ENCODE assay signal across 18 mouse cellular contexts in the genomic region with DNA sequence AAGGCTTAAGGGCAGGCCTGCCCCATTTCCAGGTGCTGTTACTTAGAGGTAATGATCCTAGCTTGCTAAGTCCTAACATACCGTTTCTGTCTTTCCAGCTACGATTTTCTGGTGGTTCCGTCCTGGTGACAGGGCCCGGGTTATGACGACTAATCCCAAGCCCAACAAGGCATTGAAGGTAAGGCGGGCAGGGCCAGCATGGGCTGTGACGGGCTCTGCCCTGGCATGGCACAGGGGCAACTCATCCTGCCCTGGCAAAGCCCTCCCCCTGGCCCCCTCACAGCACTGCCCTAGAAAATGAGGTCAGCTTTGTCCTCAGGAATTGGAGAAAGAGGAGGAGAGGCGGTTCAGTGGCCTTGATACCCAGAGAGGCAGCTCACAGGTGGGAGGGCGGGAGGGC. TPM values are rescaled to one million over a fixed set of nuclear protein-coding genes. Genes with fewer than 3 reads are reported as not detected.
A peak's percentile ranks its signal among the peaks of the same experiment; 100 is the strongest.
DNase-seq lines count a peak whose midpoint lies in the region; ATAC-seq lines count a peak whose summit lies in the region.
"Had no signal": no experiment of that assay in that cellular context is flagged by ENCODE, and none has a peak within 500 bp of the region (broad histone marks: within the 10 kb centered on the region; RNA-seq: fewer than 3 reads in every experiment).

No protein-coding gene starts in this region.

- H3K4me2 ChIP-seq in heart, embryonic 14.5 days (ENCODE audit: low read length), result peak overlapping the region; percentile 58; the same call in 1 of the 2 replicates
- peak overlapping the region; percentile 54; the same call in 1 of the 2 replicates for H3K4me2 ChIP-seq in forebrain, embryonic 15.5 days (replicated peaks)
- peak overlapping the region; percentile 83 for H3K4me2 ChIP-seq in midbrain, embryonic 14.5 days (ENCODE audit: low read length)
- H3K4me2 ChIP-seq: limb, embryonic 12.5 days; stomach, embryonic 15.5 days had no signal

- ATAC-seq in heart, embryonic 14.5 days (ENCODE audit: insufficient number of reproducible peaks, insufficient read depth, low FRiP score, low read depth), result no peak
- no peak for ATAC-seq in forebrain, embryonic 15.5 days (replicated peaks)
- ATAC-seq in midbrain, embryonic 14.5 days (ENCODE audit: low FRiP score, low TSS enrichment), result no peak
- ATAC-seq: CD4-positive, CD25-positive, alpha-beta regulatory T cell, adult 4 months; intestine, embryonic 15.5 days had no signal

- 87% methylated on average over 9 of the region's 9 CpGs for WGBS in heart, embryonic 14.5 days
- 86% methylated on average over 9 of the region's 9 CpGs for WGBS in forebrain, embryonic 15.5 days
- 93% methylated on average over 9 of the region's 9 CpGs for WGBS in midbrain, embryonic 14.5 days

- intact Hi-C loops in heart, postnatal 14 days (cut with DNase I), result loop anchor here (2.0 kb wide), 1 partner anchor 18 kb away; no protein-coding TSS in a partner anchor
- intact Hi-C loops in left cerebral cortex, postnatal 36 days (cut with DNase I), result no loop called here

- no peak overlapping the region for H3K4me3 ChIP-seq in heart, embryonic 14.5 days (ENCODE audit: control insufficient read depth in 1 of 2, insufficient read depth in 1 of 2, low read depth in 1 of 2, low read length in 2 of 2)
- no peak overlapping the region for H3K4me3 ChIP-seq in forebrain, embryonic 15.5 days
- no peak overlapping the region for H3K4me3 ChIP-seq in midbrain, embryonic 14.5 days (replicated peaks; ENCODE audit: low read depth, low read length)
- H3K4me3 ChIP-seq: intestine, embryonic 15.5 days; limb, embryonic 12.5 days; stomach, embryonic 15.5 days had no signal

- H3K9ac ChIP-seq in heart, embryonic 14.5 days (ENCODE audit: low read length), result peak overlapping the region; percentile 38; the same call in 1 of the 2 replicates
- H3K9ac ChIP-seq in forebrain, embryonic 15.5 days (replicated peaks), result 0 out of 2 replicates have a peak overlapping the region, but pooled peaks have one; percentile 11
- peak overlapping the region; percentile 55; the same call in 1 of the 2 replicates for H3K9ac ChIP-seq in midbrain, embryonic 14.5 days (replicated peaks; ENCODE audit: low read length)
- H3K9ac ChIP-seq: stomach, embryonic 15.5 days had no signal

- peaks cover 57 to 76% of the 10 kb centered on the region in 2 experiments for H3K4me1 ChIP-seq in heart, embryonic 14.5 days (ENCODE audit: control insufficient read depth in 2 of 2, insufficient read depth in 2 of 2, low read length in 2 of 2)
- H3K4me1 ChIP-seq in forebrain, embryonic 15.5 days, result peaks cover 48% of the 10 kb centered on the region
- H3K4me1 ChIP-seq in midbrain, embryonic 14.5 days (ENCODE audit: control insufficient read depth, insufficient read depth, low read length), result peaks cover 36% of the 10 kb centered on the region

- no peak for DNase-seq in heart, postnatal 14 days
- peak; percentile 9 for DNase-seq in heart, postnatal 4 days
- DNase-seq in midbrain, embryonic 14.5 days, result no peak
- DNase-seq in left cerebral cortex, postnatal 36 days (ENCODE audit: low spot score in 2 of 2), result no peak
- DNase-seq in urinary bladder, postnatal 36 days (ENCODE audit: low spot score in 2 of 2), result no peak
- DNase-seq: cerebellum, adult 9-11 months; gastrocnemius, postnatal 10 days; kidney, postnatal 36 days; layer of hippocampus, postnatal 36 days; right cerebral cortex, postnatal 4 days; thymus, postnatal 14 days had no signal

- H3K9me3 ChIP-seq in heart, embryonic 14.5 days (ENCODE audit: control insufficient read depth, low read length), result no peaks in the 10 kb centered on the region
- no peaks in the 10 kb centered on the region for H3K9me3 ChIP-seq in forebrain, embryonic 15.5 days
- no peaks in the 10 kb centered on the region for H3K9me3 ChIP-seq in midbrain, embryonic 14.5 days (ENCODE audit: control insufficient read depth, low read length)
- H3K9me3 ChIP-seq: intestine, embryonic 15.5 days; limb, embryonic 12.5 days; stomach, embryonic 15.5 days had no signal

- H3K27ac ChIP-seq in heart, embryonic 14.5 days (replicated peaks in 1 of 2; ENCODE audit: control insufficient read depth in 1 of 2, insufficient read depth in 1 of 2, low read depth in 2 of 2, low read length in 2 of 2), result peak overlapping the region in 1 of 2 experiments; percentile 94; a peak in 1 of 4 replicates
- peak overlapping the region; percentile 91 for H3K27ac ChIP-seq in forebrain, embryonic 15.5 days (replicated peaks)
- H3K27ac ChIP-seq in midbrain, embryonic 14.5 days (replicated peaks; ENCODE audit: low read depth, low read length), result peak overlapping the region; percentile 32; the same call in 1 of the 2 replicates
- H3K27ac ChIP-seq: intestine, embryonic 15.5 days; limb, embryonic 12.5 days; stomach, embryonic 15.5 days had no signal

- H3K36me3 ChIP-seq in heart, embryonic 14.5 days (ENCODE audit: control insufficient read depth, insufficient read depth, low read length), result peaks cover 40% of the 10 kb centered on the region
- peaks cover 13% of the 10 kb centered on the region for H3K36me3 ChIP-seq in forebrain, embryonic 15.5 days
- H3K36me3 ChIP-seq in midbrain, embryonic 14.5 days (ENCODE audit: control insufficient read depth, insufficient read depth, low read length), result peaks cover 25% of the 10 kb centered on the region

- H3K27me3 ChIP-seq in heart, embryonic 14.5 days (ENCODE audit: control insufficient read depth, insufficient read depth, low read length), result no peaks in the 10 kb centered on the region
- no peaks in the 10 kb centered on the region for H3K27me3 ChIP-seq in forebrain, embryonic 15.5 days
- H3K27me3 ChIP-seq in midbrain, embryonic 14.5 days (ENCODE audit: control insufficient read depth, insufficient read depth, low read length), result no peaks in the 10 kb centered on the region
- H3K27me3 ChIP-seq: intestine, embryonic 15.5 days; stomach, embryonic 15.5 days had no signal

RNA-seq across cellular contexts. Expression of a gene that starts 7.7 kb away (rescaled TPM):
- polyA plus RNA-seq in heart, embryonic 14.5 days (2014; fragmentation: Nextera tagmentation; extraction: Ambion mirVana), result 10.6 and 11.2 TPM in 2 replicates
- 10 to 100 TPM; 23.4 to 26.9 TPM for total RNA-seq in heart, postnatal 14 days (2021)
- polyA plus RNA-seq in forebrain, embryonic 15.5 days (2015; fragmentation: Nextera tagmentation; extraction: Ambion mirVana), result 18.7 and 20.6 TPM in 2 replicates
- 10 to 100 TPM; 28.1 to 29.1 TPM for total RNA-seq in heart, postnatal 4 days (2021)
- 9.2 and 10.3 TPM in 2 replicates for polyA plus RNA-seq in midbrain, embryonic 14.5 days (2014; fragmentation: Nextera tagmentation; extraction: Ambion mirVana)
- 1 to 10 TPM; 8.2 to 8.8 TPM for total RNA-seq in left cerebral cortex, postnatal 36 days (2021)

RNA-seq across cellular contexts. Expression of a gene that starts 20.7 kb away (rescaled TPM):
- 0.05 and 0.19 TPM in 2 replicates for polyA plus RNA-seq in heart, embryonic 14.5 days (2014; fragmentation: Nextera tagmentation; extraction: Ambion mirVana)
- under 1 TPM in 1 of 2 experiments, not detected in 1; 0.65 TPM for total RNA-seq in heart, postnatal 14 days (2021)
- 0.06 and 0.08 TPM in 2 replicates for polyA plus RNA-seq in forebrain, embryonic 15.5 days (2015; fragmentation: Nextera tagmentation; extraction: Ambion mirVana)
- under 1 TPM; 0.07 to 0.14 TPM for total RNA-seq in heart, postnatal 4 days (2021)
- 0.08 and 0.18 TPM in 2 replicates for polyA plus RNA-seq in midbrain, embryonic 14.5 days (2014; fragmentation: Nextera tagmentation; extraction: Ambion mirVana)
- total RNA-seq in left cerebral cortex, postnatal 36 days (2021), result under 1 TPM in 1 of 2 experiments, not detected in 1; 0.89 TPM

RNA-seq across cellular contexts. Expression of a gene that starts 23.6 kb away (rescaled TPM):
- 17.1 and 19.8 TPM in 2 replicates for polyA plus RNA-seq in heart, embryonic 14.5 days (2014; fragmentation: Nextera tagmentation; extraction: Ambion mirVana)
- 10 to 100 TPM; 41.8 to 43.8 TPM for total RNA-seq in heart, postnatal 14 days (2021)
- polyA plus RNA-seq in forebrain, embryonic 15.5 days (2015; fragmentation: Nextera tagmentation; extraction: Ambion mirVana), result 27.1 and 31.1 TPM in 2 replicates
- total RNA-seq in heart, postnatal 4 days (2021), result 10 to 100 TPM; 50.6 to 54.8 TPM
- polyA plus RNA-seq in midbrain, embryonic 14.5 days (2014; fragmentation: Nextera tagmentation; extraction: Ambion mirVana), result 39.0 and 44.7 TPM in 2 replicates
- 10 to 100 TPM; 95.5 to 96.2 TPM for total RNA-seq in left cerebral cortex, postnatal 36 days (2021)

RNA-seq across cellular contexts. Expression of a gene that starts 27.2 kb away (rescaled TPM):
- not detected in 2 replicates for polyA plus RNA-seq in heart, embryonic 14.5 days (2014; fragmentation: Nextera tagmentation; extraction: Ambion mirVana)
- not detected for total RNA-seq in heart, postnatal 14 days (2021)
- polyA plus RNA-seq in forebrain, embryonic 15.5 days (2015; fragmentation: Nextera tagmentation; extraction: Ambion mirVana), result not detected in 2 replicates
- not detected for total RNA-seq in heart, postnatal 4 days (2021)
- 0.43 and 0.62 TPM in 2 replicates for polyA plus RNA-seq in midbrain, embryonic 14.5 days (2014; fragmentation: Nextera tagmentation; extraction: Ambion mirVana)
- not detected for total RNA-seq in left cerebral cortex, postnatal 36 days (2021)
- total RNA-seq: gastrocnemius, postnatal 10 days; layer of hippocampus, postnatal 36 days had no signal
- polyA plus RNA-seq: CD4-positive, CD25-positive, alpha-beta regulatory T cell, adult 4 months; lung, embryonic 16.5 days; stomach, embryonic 15.5 days had no signal

RNA-seq across cellular contexts. Expression of a gene that starts 27.6 kb away (rescaled TPM):
- polyA plus RNA-seq in heart, embryonic 14.5 days (2014; fragmentation: Nextera tagmentation; extraction: Ambion mirVana), result 41.1 and 44.5 TPM in 2 replicates
- 10 to 100 TPM in 1 of 2 experiments, 1 to 10 TPM in 1; 9.9 to 10.8 TPM for total RNA-seq in heart, postnatal 14 days (2021)
- polyA plus RNA-seq in forebrain, embryonic 15.5 days (2015; fragmentation: Nextera tagmentation; extraction: Ambion mirVana), result 84.5 and 89.6 TPM in 2 replicates
- 10 to 100 TPM; 12.2 to 15.2 TPM for total RNA-seq in heart, postnatal 4 days (2021)
- polyA plus RNA-seq in midbrain, embryonic 14.5 days (2014; fragmentation: Nextera tagmentation; extraction: Ambion mirVana), result 72.6 and 78.0 TPM in 2 replicates
- total RNA-seq in left cerebral cortex, postnatal 36 days (2021), result 10 to 100 TPM; 19.3 to 19.9 TPM
